Mouse (Mus musculus): ENCODE data around the gene Speer4c. TPM values are rescaled to one million over a fixed set of nuclear protein-coding genes. Genes with fewer than 3 reads are reported as not detected.
"Not testable (repeated sequence)": the region's sequence is repeated elsewhere in the genome, so short reads cannot be mapped to it uniquely, and the experiment has no call there.

The Speer4c gene
- not detected in 2 replicates for polyA plus RNA-seq (2014; fragmentation: Nextera tagmentation; extraction: Ambion mirVana)

DNA sequence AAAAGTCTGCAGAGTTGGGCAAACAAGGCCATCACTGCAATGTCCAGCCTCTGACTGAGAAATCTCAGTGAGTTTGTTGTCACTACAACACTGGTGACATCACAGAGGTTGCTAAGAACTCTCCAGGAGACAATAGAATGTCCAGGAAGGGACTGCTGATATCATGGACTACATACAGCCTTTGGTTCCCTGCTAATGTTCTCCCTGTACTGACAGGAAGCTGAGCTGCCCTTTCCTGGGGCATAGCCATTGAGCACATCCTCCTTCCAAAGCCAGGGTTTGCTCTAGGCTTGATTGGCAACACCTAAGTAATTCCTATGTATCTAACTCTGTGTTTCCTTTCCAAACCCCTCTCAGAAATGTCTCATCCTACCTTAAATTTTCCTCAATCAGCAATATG lies at the start of gene Speer4c:
TSS of gene Speer4c (minus strand) at position 101 of the 400 bp plus-strand sequence.
- H3K36me3 ChIP-seq (ENCODE audit: control insufficient read depth, insufficient read depth, low read length); H3K27ac ChIP-seq (replicated peaks in 1 of 2; ENCODE audit: control insufficient read depth in 1 of 2, insufficient read depth in 1 of 2, low read depth in 2 of 2, low read length in 2 of 2); H3K4me3 ChIP-seq (ENCODE audit: control insufficient read depth in 1 of 2, insufficient read depth in 1 of 2, low read depth in 1 of 2, low read length in 2 of 2); H3K4me2 ChIP-seq (ENCODE audit: low read length); ATAC-seq (ENCODE audit: insufficient number of reproducible peaks, insufficient read depth, low FRiP score, low read depth); H3K4me1 ChIP-seq (ENCODE audit: control insufficient read depth in 2 of 2, insufficient read depth in 2 of 2, low read length in 2 of 2); H3K9me3 ChIP-seq (ENCODE audit: control insufficient read depth, low read length); H3K27me3 ChIP-seq (ENCODE audit: control insufficient read depth, insufficient read depth, low read length); H3K9ac ChIP-seq (ENCODE audit: low read length): not testable (repeated sequence)

DNA sequence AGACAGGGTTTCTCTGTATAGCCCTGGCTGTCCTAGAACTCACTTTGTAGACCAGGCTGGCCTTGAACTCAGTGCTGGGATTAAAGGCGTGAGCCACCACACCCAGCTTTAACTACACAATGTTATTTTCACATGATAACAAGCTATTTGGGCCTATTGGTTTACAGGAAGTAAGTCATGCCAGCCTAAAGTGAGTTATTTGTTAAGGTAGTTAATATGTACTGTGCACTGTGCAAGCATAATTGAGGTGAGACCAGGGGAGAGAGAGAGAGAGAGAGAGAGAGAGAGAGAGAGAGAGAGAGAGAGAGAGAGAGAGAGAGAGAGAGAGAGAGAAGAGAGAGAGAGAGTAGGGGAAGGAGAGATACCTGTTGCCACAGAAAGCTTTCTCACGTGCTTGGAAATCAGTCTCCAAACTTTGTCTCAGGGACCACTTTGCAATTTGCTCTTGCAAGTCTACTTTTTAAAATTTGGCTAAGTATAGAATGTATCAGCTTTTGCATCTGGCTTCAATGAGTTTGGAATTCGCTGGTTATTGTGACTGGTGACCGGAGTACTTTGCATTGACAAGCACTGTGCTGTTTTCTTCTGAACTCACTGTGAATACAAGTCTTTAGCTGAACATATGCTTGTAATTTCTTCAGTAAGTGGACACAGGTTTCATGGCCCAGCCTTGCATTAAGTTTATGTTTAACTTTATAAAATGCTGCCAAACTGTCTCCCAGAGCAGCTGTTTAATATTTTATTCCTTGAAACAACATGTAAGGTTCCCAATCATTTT lies 33.6 kb upstream of the Speer4c start:
- no peak overlapping the region for H3K4me2 ChIP-seq (ENCODE audit: low read length)
- H3K27me3 ChIP-seq (ENCODE audit: control insufficient read depth, insufficient read depth, low read length), result no peaks in the 10 kb centered on the region
- H3K36me3 ChIP-seq (ENCODE audit: control insufficient read depth, insufficient read depth, low read length), result no peaks in the 10 kb centered on the region
- WGBS, result 75% methylated on average over 4 of the region's 4 CpGs
- H3K4me1 ChIP-seq (ENCODE audit: control insufficient read depth in 2 of 2, insufficient read depth in 2 of 2, low read length in 2 of 2), result no peaks in the 10 kb centered on the region
- no peak overlapping the region for H3K9ac ChIP-seq (ENCODE audit: low read length)
- no peak overlapping the region for H3K27ac ChIP-seq (replicated peaks in 1 of 2; ENCODE audit: control insufficient read depth in 1 of 2, insufficient read depth in 1 of 2, low read depth in 2 of 2, low read length in 2 of 2)
- ATAC-seq (ENCODE audit: insufficient number of reproducible peaks, insufficient read depth, low FRiP score, low read depth), result no peak
- no peaks in the 10 kb centered on the region for H3K9me3 ChIP-seq (ENCODE audit: control insufficient read depth, low read length)
- H3K4me3 ChIP-seq (ENCODE audit: control insufficient read depth in 1 of 2, insufficient read depth in 1 of 2, low read depth in 1 of 2, low read length in 2 of 2), result no peak overlapping the region

DNA sequence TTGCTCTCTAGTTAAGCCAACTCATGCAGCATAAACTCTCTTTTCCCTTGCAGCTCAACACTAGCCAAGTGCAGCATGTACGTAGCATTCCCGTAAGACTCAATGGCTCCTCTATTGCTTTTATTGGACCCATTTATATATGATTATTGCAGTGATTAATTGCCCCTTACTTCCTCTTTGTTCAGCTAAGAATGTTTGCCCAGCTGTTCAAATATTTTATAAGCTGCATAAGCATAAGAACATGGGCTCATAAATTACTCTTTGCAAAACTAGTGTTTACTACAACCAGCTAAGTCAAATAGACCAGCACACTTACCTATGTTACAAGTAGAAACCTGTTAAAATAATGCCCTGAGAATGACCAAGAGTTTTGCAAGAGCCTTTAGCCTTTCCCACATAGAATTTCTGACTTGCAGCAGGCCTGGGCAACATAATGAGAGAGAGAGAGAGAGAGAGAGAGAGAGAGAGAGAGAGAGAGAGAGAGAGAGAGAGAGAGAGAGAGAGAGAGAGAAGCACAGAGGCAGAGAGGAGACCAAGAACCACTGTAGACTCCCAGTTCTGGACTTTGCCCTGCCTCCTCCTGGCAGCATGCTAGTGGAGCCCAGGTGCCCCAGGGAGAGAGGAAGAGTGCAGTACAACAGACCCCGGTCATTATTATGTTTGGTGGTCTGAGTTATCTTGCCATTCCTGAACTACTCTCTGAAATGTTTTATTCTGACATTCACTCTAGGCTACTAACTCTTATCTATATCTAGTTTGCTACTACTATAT lies 20.2 kb upstream of the Speer4c start:
- no peaks in the 10 kb centered on the region for H3K9me3 ChIP-seq (ENCODE audit: control insufficient read depth, low read length)
- no peaks in the 10 kb centered on the region for H3K36me3 ChIP-seq (ENCODE audit: control insufficient read depth, insufficient read depth, low read length)
- no peak for ATAC-seq (ENCODE audit: insufficient number of reproducible peaks, insufficient read depth, low FRiP score, low read depth)
- H3K4me3 ChIP-seq (ENCODE audit: control insufficient read depth in 1 of 2, insufficient read depth in 1 of 2, low read depth in 1 of 2, low read length in 2 of 2), result no peak overlapping the region
- no peaks in the 10 kb centered on the region for H3K27me3 ChIP-seq (ENCODE audit: control insufficient read depth, insufficient read depth, low read length)
- no peak overlapping the region for H3K27ac ChIP-seq (replicated peaks in 1 of 2; ENCODE audit: control insufficient read depth in 1 of 2, insufficient read depth in 1 of 2, low read depth in 2 of 2, low read length in 2 of 2)
- WGBS, result 79% methylated on average over 3 of the region's 3 CpGs
- H3K4me1 ChIP-seq (ENCODE audit: control insufficient read depth in 2 of 2, insufficient read depth in 2 of 2, low read length in 2 of 2), result no peaks in the 10 kb centered on the region
- H3K4me2 ChIP-seq (ENCODE audit: low read length), result no peak overlapping the region
- H3K9ac ChIP-seq (ENCODE audit: low read length), result no peak overlapping the region

DNA sequence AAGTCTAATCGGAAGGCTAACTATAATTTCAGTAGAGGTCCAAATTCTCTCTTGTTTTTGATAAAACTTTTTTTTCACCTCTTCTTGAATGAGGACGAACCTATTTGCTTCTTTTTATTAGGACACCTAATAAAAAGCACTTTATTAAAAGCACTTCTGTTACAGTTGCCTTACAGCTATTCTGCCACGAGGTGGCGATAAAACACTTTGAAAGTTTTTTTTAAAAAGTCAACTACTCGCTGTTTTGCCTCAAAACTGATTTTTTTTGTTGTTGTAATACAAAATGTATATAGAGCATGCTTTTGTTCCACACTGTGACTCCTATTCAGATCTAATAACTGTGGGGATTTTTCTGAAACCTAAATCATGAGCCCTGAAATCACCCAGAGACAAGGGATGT lies 11.2 kb downstream of the Speer4c start:
- not testable (repeated sequence) for H3K9me3 ChIP-seq (ENCODE audit: control insufficient read depth, low read length); H3K9ac ChIP-seq (ENCODE audit: low read length); ATAC-seq (ENCODE audit: insufficient number of reproducible peaks, insufficient read depth, low FRiP score, low read depth); H3K4me1 ChIP-seq (ENCODE audit: control insufficient read depth in 2 of 2, insufficient read depth in 2 of 2, low read length in 2 of 2); H3K4me3 ChIP-seq (ENCODE audit: control insufficient read depth in 1 of 2, insufficient read depth in 1 of 2, low read depth in 1 of 2, low read length in 2 of 2); H3K27me3 ChIP-seq (ENCODE audit: control insufficient read depth, insufficient read depth, low read length); H3K27ac ChIP-seq (replicated peaks in 1 of 2; ENCODE audit: control insufficient read depth in 1 of 2, insufficient read depth in 1 of 2, low read depth in 2 of 2, low read length in 2 of 2); H3K36me3 ChIP-seq (ENCODE audit: control insufficient read depth, insufficient read depth, low read length); H3K4me2 ChIP-seq (ENCODE audit: low read length)
- WGBS, result 17% methylated on average over 5 of the region's 5 CpGs

DNA sequence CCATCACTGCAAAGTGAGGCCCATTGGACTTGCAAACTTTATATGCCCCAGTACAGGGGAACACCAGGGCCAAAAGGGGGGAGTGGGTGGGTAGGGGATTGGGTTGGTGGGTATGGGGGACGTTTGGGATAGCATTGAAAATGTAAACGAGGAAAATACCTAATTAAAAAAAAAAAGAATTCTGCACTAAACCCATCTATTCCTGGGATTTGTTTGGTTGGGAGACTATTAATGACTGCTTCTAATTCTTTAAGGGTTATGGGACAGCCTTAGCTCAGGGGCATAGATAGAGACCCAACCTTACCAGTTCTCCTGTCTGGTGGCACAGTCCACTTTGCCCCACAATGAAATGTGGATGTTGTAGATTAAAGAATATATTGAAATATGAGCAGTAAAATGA lies 16.4 kb downstream of the Speer4c start:
- not testable (repeated sequence) for H3K36me3 ChIP-seq (ENCODE audit: control insufficient read depth, insufficient read depth, low read length); H3K9me3 ChIP-seq (ENCODE audit: control insufficient read depth, low read length); H3K4me2 ChIP-seq (ENCODE audit: low read length); H3K9ac ChIP-seq (ENCODE audit: low read length); H3K4me3 ChIP-seq (ENCODE audit: control insufficient read depth in 1 of 2, insufficient read depth in 1 of 2, low read depth in 1 of 2, low read length in 2 of 2); ATAC-seq (ENCODE audit: insufficient number of reproducible peaks, insufficient read depth, low FRiP score, low read depth); H3K27me3 ChIP-seq (ENCODE audit: control insufficient read depth, insufficient read depth, low read length); H3K27ac ChIP-seq (replicated peaks in 1 of 2; ENCODE audit: control insufficient read depth in 1 of 2, insufficient read depth in 1 of 2, low read depth in 2 of 2, low read length in 2 of 2); H3K4me1 ChIP-seq (ENCODE audit: control insufficient read depth in 2 of 2, insufficient read depth in 2 of 2, low read length in 2 of 2)
- WGBS, result 37% methylated on average over 2 of the region's 2 CpGs

DNA sequence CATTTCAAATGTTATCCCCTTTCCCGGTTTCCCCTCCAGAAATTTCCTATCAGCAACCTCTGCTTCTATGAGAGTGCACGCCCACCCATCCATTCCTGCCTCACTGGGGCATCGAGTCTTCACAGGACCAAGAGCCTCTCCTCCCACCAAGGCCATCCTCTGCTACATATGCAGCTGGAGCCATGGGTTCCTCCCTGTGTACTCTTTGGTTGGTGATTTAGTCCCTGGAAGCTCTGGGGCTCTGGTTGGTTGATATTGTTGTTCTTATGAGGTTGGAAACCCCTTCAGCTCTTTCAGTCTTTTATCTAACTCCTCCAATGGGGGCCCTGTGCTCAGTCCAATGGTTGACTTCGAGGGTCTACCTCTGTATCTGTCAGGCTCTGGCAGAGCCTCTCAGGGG lies 22.2 kb downstream of the Speer4c start:
- not testable (repeated sequence) for H3K36me3 ChIP-seq (ENCODE audit: control insufficient read depth, insufficient read depth, low read length); H3K27me3 ChIP-seq (ENCODE audit: control insufficient read depth, insufficient read depth, low read length); H3K9ac ChIP-seq (ENCODE audit: low read length); ATAC-seq (ENCODE audit: insufficient number of reproducible peaks, insufficient read depth, low FRiP score, low read depth); H3K4me2 ChIP-seq (ENCODE audit: low read length); H3K27ac ChIP-seq (replicated peaks in 1 of 2; ENCODE audit: control insufficient read depth in 1 of 2, insufficient read depth in 1 of 2, low read depth in 2 of 2, low read length in 2 of 2); H3K4me1 ChIP-seq (ENCODE audit: control insufficient read depth in 2 of 2, insufficient read depth in 2 of 2, low read length in 2 of 2); H3K4me3 ChIP-seq (ENCODE audit: control insufficient read depth in 1 of 2, insufficient read depth in 1 of 2, low read depth in 1 of 2, low read length in 2 of 2)
- peaks cover 12% of the 10 kb centered on the region for H3K9me3 ChIP-seq (ENCODE audit: control insufficient read depth, low read length)
- 77% methylated on average over 4 of the region's 4 CpGs for WGBS

DNA sequence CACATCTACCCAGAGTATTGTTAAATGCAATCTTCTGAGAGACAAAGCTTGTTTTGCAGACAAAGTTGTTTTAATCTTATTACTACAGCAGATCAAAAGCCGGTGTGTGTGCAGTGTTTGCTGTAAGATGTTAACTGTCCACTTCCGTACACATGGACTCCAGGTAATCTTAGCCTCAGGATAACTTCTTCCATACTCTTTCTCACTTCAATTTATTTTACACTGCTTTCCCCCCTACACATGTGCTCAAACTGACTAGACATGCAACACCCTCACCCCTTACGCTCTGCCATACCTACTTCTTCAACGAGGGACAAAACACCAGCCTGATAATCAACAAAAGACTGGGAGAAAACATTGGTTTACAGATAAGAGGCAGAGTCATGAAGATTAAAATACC lies 23.2 kb downstream of the Speer4c start:
- not testable (repeated sequence) for H3K27ac ChIP-seq (replicated peaks in 1 of 2; ENCODE audit: control insufficient read depth in 1 of 2, insufficient read depth in 1 of 2, low read depth in 2 of 2, low read length in 2 of 2); H3K4me2 ChIP-seq (ENCODE audit: low read length); H3K36me3 ChIP-seq (ENCODE audit: control insufficient read depth, insufficient read depth, low read length); H3K4me1 ChIP-seq (ENCODE audit: control insufficient read depth in 2 of 2, insufficient read depth in 2 of 2, low read length in 2 of 2); H3K9ac ChIP-seq (ENCODE audit: low read length); H3K4me3 ChIP-seq (ENCODE audit: control insufficient read depth in 1 of 2, insufficient read depth in 1 of 2, low read depth in 1 of 2, low read length in 2 of 2); ATAC-seq (ENCODE audit: insufficient number of reproducible peaks, insufficient read depth, low FRiP score, low read depth); H3K27me3 ChIP-seq (ENCODE audit: control insufficient read depth, insufficient read depth, low read length)
- H3K9me3 ChIP-seq (ENCODE audit: control insufficient read depth, low read length), result peaks cover 12% of the 10 kb centered on the region
- 51% methylated on average over 4 of the region's 4 CpGs for WGBS
